Mouse (Mus musculus) R1 (cell line): ENCODE measurements around the gene Armc6.

ENCODE experiments used
- DNase-seq: peaks from one replicate; pipeline ENCODE4 v3.0.0-alpha.2; 2018; ENCODE audit warnings: low read depth, low spot score

Gene Armc6

GRCm38 (mm10) chr8:70195762-70196161 is 38.5 kb downstream of the Armc6 start:
- no peak for DNase-seq

GRCm38 (mm10) chr8:70194191-70194590 is 40.1 kb downstream of the Armc6 start:
- no peak for DNase-seq

GRCm38 (mm10) chr8:70193238-70193637 is 41.0 kb downstream of the Armc6 start:
- no peak for DNase-seq

GRCm38 (mm10) chr8:70188707-70189106 is 45.6 kb downstream of the Armc6 start:
- DNase-seq = no peak

GRCm38 (mm10) chr8:70183194-70183593 is 51.1 kb downstream of the Armc6 start:
- no peak for DNase-seq

- DNase-seq = no peak
Measured at GRCm38 (mm10) chr8:70181903-70182252, 52.4 kb downstream of the Armc6 start.

GRCm38 (mm10) chr8:70181212-70181902 is 52.9 kb downstream of the Armc6 start:
- no peak for DNase-seq

GRCm38 (mm10) chr8:70179082-70179481 is 55.2 kb downstream of the Armc6 start:
- DNase-seq = peak; percentile 67

GRCm38 (mm10) chr8:70178231-70178630 is 56.0 kb downstream of the Armc6 start:
- no peak for DNase-seq

GRCm38 (mm10) chr8:70174079-70174478 is 60.2 kb downstream of the Armc6 start:
- no peak for DNase-seq

GRCm38 (mm10) chr8:70173320-70173719 is 60.9 kb downstream of the Armc6 start:
- no peak for DNase-seq

GRCm38 (mm10) chr8:70172043-70172681 is 62.1 kb downstream of the Armc6 start, which contains the start of gene Tmem161a:
TSS of gene Tmem161a (plus strand) at chr8:70172356.
- peak; percentile 97 for DNase-seq

GRCm38 (mm10) chr8:70171240-70171639 is 63.0 kb downstream of the Armc6 start:
- no peak for DNase-seq

GRCm38 (mm10) chr8:70170748-70171147 is 63.5 kb downstream of the Armc6 start:
- no peak for DNase-seq
